Mouse (Mus musculus) cerebellum, adult (tissue): ENCODE measurements around the gene Fam25c.
"Not testable (repeated sequence)": the region's sequence is repeated elsewhere in the genome, so short reads cannot be mapped to it uniquely, and the experiment has no call there.

Source experiments
- ATAC-seq: cut with Nextera tagmentation; 2 replicates; pipeline ENCODE4 v1.9.2; 2017; ENCODE audit warnings: mild to moderate bottlenecking, moderate library complexity, mixed read lengths; ENCODE audit not compliant: insufficient number of reproducible peaks, low FRiP score, low TSS enrichment

The Fam25c gene

DNA sequence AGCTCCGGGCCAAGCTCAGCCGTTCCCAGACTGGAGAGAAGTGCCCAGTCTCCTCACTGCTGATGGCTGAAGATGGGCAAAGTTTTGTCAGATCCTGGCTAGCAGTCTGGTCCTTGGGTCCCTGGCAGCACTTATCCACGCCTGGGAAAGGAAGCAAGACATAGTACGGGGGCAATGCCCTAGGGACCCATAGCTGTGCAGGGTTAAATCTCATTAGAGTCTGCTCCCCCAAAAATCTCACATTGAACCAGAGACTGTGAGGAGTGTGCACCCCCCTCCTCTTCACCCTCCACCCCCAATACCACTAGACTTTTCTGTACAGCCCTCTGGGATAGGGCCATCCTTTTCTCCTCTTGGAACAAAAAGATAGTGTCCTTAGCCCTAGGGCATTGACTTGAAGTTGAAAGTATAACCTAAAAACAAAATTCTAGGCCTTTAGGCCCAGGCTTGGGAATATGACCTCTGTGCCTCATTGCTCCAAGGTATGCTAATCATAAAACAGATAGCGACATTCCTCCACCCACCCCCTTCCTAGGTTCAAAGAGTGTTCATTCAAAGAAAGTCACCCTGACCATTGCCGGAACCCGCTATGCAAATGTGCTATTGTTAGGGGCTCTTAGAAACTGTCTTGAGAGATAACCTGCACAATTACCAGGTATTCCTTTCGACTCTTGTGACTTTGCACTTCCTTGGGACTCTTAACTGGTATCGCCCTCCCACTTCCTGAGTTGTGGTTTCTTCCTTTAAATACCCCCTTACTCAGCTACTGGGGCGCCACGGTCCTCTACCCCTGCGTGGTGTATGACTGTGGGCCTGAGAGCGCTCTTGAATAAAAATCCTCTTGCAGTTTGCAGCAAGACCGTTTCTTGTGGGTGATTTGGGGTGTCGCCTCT is 9.3 kb upstream of the Fam25c start:
- not testable (repeated sequence) for ATAC-seq

DNA sequence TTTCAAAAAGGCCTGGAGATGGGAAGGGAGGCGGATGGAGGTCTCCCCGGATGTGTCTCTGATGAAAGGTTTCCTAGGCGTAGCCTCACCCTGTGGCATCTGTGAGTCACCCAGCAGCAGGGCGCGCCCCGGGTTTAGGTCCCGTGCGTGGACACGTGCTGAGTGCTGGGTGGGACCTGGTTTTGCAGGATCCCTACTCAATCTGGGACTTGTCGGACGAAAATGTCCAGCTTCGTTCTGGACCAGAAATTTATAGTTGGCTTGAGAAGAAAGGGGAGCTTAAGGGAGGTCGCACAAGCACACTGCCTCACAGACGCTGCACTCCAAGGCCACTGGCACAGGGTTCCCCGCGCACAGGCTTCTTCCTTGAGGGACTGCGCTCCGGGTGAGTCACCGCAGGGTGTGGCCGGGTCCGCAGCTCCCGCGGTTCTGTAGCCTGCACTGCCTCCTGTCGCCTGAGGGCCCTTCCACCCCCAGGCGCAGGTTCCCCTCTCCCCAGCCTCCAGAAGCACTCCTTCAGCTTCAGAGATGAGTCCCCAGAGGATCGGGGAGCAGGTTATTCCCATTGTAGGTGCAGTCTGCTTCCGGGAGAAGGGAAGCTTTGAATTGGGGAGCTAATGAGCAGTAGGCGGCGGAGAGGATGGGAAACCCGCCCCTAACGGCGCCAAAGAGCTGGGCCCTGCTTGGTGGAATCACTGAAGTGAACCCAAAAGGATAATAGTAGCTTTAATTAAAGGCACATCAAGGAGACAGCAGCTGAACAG is 8.4 kb upstream of the Fam25c start:
- peak; percentile 83 for ATAC-seq

DNA sequence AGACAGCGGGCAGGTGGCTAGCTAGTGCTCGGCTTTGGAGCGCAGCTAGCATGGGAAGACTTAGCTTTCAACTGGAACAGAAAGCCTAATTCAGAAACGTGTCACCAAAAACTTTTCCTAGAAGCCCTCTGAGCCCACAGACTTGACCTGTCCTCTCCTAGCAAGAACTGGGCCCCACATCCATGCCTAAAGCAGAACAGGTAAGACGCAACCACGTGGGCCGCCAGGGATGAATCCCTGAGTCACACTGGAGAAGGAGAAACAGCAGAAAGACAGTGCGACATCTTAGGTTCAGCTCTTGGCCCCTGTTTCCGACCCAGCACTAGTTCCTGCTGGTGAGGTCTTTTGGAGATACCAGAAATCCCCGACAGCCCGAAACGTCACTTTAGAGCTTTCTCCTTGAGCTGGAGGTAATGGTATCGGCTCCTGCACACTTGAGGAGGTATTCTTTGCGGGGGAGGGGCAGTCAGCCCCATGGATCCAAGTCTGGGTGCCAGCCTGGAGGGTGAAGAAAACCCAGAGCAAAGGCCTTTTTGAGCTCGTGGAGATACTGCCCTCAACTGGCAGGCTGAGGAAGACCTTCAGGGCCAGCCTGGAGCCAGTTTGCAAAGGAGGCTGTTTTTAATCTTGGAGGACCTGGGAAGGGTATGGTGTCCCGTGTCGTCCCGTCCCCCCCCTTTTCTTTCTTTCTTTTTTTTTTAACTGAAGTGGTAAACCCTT is 7.7 kb upstream of the Fam25c start:
- ATAC-seq, result peak; percentile 89

DNA sequence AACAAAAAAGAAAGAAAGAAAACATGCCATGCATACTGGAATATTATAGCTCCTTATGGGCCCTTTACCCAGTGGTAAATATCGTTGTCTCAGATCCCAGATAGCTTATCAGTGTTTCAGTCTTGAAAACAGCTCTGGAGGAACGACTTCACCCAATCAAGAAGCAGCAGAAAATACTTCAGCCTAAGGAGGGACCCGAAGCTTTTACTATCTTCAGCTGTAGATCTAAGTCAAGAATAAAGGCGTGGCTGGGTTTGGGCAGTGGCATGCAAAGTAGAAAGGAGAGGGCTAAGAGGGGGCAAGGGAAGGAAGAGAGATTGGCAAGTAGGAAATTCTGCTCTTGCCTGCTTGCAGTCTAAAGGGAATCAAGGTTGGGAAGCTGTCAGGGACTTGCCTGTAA is 6.9 kb upstream of the Fam25c start:
- no peak for ATAC-seq

DNA sequence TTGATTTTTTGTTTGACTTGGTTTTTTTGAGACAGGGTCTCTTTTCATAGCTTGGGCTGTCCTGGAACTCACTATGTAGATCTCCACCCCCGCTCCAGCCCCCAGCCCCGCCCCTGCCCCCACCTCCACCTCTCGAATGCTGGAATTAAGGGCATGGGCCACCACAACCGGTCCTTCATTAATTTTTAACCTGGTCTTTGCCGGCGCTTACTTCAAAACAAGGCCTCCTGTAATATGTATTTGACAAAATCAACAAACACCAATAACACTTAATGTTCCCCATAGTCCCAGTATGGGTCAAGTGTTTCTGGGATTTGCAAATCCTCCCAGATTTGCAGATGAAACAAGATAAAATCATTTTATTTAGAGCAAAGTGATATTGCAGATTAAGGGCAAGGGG is 5.0 kb upstream of the Fam25c start:
- no peak for ATAC-seq

DNA sequence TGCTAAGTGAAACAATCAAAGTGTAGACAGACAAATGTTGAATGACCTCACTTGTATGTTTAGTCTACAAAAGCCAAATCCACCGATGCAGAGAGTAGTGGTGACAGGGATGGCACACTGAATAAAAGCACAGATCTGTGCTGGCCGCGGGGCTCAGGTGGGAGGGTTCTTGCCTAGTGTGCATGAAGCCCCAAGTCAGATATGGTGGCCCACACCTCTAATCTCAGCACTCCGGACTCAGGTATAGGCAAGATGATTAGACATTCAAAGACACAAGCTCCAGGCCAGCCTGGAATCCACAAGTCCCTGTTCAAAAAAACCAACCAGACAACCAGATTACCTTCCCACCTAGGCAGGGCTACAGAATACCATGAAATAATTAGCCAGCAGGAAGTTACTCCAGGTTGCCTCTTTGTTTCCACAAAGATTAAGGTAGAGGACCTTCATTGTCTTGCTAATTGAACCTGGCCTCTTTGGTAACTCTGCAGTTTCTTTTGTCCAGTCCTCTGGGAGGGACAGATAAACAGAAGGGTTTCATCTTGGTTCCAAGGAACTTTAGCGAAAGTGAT is 4.5 kb upstream of the Fam25c start:
- no peak for ATAC-seq

DNA sequence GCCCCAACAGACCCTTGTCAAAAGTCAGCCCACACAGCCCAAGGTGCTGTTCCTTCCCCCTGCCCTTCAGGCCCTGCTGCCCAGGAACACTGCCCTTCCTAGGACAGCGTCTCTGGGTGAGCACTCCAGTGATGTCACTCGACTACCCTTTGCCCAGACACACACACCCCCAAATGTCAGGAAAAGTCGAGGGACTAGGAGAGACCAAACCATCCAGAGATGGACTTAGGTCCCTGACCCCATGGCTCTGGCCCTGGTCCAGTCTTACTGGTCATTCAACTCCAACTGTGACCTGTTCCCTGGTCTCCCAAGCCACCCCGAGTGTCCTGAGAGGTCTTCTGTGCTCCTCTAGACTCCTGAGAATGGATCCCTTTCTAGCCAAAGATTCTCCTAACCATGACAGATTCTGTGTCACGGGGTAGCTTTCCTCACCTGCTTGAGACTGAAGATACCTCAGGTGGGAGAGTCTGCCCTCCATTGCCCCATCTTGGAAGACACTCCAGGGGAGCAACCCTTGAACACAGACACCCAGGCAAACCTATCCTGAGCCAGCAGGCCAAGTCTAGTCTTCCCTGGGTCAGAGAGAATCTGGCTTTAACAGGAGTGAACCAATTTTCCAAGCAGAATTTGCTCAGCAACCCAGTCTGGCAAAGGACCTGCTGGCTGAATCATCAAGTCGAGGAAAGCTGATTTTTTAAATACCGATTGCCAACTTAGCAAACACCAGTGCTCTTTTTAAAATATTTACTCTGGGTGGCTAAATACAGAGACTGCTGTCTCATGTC is 2.6 kb upstream of the Fam25c start:
- no peak for ATAC-seq

DNA sequence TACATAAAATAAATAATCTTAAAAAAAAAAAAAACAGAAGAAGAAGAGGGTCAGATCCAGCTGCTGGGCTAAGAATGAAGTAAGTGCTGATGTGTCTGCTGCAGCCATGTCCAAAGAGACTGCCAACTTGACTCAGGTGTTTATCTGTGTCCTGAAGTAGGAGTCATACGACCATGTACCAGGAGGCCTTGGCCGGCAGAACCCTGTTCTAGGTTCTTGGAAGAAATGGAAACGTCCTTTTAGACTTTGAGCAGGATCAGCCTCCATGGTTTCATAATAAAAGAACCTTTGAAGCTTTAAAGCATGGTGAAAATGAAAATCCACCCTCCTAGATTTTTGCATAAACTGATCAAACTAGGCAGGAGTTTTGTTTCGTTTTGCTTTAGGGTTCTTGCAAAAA is 777 bp downstream of the Fam25c start:
- no peak for ATAC-seq

DNA sequence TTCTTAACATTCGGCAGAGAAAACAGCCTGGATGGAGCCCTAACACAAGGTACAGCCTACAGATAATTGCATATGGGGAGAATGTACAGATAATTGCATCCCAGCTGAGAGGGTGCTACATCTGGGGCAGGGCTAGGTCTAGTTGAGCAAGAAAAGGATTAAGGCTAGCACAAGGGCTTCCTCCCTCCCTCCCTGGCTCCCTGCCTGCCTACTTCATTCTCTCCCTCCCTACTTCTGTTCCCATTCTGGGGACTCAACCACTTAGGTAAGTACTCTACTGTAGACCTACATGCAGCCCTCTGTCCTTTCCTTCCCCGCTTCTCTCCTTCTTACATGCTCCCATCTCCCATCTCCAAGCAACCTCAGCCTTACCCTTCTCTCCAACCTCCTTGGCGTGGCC is 1.9 kb downstream of the Fam25c start:
- ATAC-seq, result no peak

DNA sequence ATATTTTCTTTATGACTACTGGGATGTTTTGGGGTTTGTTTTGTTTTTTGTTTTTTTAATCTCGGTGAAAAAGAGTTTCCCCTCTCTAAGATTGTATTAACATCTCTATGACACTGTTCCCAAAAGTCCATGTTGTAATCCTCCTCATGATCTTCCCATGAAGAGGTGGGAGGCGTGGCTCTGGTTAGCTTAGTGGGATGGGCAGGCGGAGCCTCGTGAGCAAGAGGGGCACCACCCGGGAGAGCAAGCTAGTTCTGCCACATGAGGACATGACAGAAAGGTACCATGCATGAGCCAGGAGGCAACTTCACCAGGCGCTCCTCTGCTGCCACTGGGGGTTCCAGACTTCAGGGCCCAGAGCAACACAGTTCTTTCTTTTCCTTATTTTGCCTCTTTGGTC is 2.7 kb downstream of the Fam25c start:
- no peak for ATAC-seq

DNA sequence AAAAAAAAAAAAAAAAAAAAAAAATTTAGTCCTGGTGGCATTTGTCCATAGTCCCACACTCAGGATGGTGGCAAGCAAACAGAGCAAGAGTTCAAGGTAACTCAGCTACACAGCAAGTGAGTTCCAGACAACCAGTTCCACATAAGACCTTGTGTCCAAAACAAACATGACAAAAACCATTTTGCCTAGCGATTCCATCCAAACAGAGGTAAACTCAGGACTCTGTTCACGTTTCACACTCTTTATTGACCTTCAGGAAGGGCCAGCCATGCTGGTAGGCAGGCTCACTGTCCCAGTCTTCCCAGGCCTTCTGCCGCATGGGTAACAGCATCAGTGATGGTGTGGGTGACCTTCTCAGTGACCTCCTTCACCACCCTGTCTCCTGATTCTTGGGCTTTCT is 3.6 kb downstream of the Fam25c start:
- no peak for ATAC-seq

DNA sequence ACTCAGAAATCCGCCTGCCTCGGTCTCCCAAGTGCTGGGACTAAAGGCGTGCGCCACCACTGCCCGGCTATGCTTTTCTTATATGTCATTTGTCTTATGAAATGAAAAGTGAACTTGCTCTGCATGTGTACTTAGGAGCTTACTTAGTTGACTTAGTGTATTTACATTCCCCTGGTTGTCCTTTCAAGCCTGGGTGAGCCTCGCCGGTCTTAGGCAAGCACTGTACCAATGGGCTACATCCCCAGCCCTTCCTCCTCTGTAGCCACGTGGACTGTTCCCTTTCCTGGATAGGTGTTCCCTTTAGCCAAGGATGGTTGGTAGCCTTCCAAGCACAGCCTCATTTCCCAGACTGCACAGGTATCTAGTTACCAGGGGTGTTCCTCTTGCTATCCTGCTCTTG is 6.2 kb downstream of the Fam25c start:
- no peak for ATAC-seq

DNA sequence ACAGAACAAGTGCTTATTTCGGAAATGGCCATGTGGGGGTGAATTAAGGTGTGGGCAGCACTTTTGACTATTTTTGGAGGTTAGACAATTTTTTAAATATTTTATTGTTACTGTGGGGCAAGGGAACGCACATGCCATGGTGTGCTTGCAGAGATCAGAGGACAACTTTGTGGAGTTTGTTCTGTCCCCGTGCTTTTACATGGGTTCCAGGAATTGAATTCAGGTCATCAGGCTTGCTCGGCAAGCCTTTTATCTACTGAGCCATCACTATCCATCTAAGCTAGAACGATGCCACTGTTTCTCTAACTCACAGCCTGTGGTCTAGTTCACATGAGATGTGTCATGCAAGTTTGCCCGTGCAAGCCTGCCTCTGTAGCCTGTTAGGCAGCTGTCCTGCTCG is 6.9 kb downstream of the Fam25c start:
- ATAC-seq, result no peak

DNA sequence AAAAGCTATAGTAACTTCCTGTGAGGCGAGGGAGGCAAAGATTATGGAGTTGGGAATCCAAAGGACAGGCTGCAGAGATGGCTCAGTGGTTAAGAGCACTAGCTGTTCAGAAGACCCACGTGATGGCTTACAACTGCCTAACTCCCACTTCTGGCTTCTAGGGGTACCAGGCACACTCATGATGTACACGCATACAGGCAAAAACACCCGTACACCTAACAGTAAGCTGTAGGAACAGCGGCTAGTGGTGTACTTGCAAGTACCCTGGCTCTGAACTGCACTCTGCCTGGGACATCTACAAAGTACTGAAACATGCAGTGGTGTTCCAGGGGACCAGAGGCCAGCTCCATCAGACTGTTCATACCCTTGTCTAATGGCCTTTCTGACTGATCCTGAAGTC is 8.1 kb downstream of the Fam25c start:
- ATAC-seq, result no peak

DNA sequence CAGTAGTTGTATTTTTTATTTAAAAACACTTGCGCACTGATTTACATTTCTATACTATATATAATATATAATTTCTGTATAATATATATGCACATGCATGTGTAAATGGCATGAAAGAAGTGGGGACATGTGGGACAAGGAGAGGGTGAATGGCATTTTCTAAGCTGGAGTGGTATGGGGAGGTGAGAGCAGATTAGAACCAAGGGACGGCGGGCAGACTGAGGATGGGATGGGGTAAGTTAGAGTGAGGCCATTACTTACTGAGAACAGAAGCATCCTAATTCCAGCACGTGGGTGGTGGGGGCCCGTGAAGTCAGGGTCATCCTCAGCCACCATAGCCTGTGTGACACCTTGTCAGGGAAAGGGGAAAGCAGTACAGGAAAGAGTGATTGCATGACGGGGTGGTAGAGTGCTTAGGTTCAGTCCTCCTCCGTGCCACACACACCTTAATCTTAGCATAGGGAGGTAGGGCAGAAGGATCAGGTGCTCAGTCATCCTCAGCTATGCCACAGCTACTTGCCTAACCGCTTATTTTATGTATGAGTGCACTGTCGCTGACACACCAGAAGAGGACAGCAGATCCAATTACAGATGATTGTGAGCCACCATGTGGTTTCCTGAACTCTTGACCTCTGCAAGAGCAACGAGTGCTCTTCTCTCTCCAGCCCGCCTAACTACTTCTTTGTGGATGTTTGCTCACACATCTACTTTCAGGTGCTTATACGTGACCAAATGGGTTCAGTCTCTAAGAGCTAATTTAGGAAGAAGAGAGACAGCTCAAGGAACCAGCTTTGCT is 9.3 kb downstream of the Fam25c start:
- no peak for ATAC-seq

DNA sequence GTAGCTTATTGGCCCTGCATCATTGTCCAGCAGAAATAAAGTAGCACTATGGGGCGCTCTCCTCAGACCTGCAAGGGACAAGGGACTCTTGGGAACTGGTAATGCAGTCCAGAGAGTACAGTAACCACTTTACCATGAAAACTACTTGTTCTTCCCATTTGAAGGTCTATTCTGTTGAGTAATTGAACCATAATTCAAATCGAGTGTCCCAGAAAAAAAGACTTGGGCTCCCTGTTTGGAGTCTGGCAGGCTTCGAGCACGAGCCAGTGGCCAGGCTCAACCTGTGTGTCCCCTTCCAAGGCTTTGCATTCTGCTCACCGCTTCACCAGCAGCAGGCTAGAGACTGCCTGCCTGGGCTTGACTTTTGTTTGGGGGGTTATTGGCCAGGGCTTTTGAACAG is 10.9 kb downstream of the Fam25c start:
- ATAC-seq, result no peak

DNA sequence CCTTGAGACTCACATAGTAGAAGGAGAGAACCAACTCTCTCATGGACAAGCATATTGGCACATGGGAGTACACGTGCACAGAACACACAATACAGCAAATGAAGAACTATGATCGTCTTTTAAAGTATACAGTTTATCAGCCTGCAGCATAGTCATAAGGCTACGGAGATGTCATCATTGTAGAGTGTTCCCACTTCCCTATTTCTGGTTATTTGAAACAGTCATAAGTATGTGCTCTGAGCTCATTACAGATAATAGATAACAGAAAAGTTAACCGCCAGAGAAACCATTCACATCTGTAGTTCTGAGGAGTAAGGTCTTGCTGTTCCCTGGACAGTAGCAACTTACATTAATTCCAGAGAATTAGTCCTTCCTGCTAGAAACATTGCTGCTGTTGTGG is 12.2 kb downstream of the Fam25c start:
- no peak for ATAC-seq

DNA sequence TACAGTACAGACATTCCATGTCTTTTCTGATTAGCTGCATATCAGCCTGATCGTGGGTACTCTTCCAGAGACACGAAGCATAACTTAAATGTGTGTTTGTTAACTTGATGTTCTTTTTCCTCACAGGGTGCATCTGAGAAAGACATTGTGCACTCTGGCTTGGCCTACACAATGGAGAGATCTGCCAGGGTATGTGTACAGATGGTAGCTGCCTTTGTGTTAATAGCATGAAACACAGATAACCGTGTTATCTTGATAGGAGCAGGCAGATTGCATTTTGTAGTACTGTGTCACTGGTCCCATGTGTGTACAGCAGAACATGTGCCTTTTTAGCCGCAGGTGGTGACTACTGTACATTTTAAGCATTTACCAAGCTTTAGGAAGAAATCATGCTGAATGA is 13.2 kb downstream of the Fam25c start:
- ATAC-seq, result no peak

DNA sequence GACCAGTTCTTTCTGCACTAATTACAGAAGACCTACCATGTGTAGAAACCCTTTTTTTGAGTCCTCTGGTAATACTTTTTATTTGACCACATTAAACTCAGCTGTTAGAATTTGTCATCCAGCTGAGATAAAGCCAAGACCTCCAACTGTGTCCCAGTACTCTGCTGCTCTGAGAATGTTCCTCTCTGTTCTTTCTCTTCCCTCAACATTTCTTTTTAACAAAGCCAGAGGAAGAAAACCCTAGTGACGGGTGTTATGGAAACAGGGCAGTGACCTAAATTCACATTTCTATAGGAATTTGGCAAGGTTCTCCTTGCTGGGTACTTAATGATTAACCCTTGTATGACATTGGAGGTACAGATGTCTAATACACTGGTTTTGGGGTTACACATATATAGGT is 15.8 kb downstream of the Fam25c start:
- no peak for ATAC-seq
